Mouse (Mus musculus): ENCODE measurements at regions not wholly inside any gene's neighbourhood (a gene's known extent, or its start where the extent isn't known, plus 50 kb on each side); places are given as distances from the start of the nearest gene placed in this dataset.

DNA sequence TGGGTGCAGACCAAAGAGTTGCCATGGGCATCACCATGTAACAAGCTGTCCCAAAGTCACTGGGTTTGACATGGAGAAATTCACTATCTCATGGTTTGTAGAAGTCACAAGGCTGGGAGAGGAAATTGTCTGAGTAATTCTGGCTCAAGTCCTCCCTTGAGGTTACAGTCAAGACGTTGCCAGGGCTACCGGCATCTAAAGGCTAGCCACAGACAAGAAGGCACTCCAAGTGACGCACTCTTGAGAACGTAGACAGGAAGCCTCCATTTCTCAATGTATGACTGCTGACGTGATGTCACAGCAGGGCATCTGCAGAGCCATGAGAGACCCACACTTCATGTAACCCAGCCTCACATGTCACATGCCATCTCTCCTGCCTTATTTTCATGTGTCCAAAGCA lies 59.2 kb upstream of the Nectin1 start:
- no peak for TF ChIP-seq POLR2A (IDR thresholded peaks at IDR 0.05; ENCODE audit: borderline replicate concordance, insufficient read depth, low read length)
- TF ChIP-seq CTCF (IDR thresholded peaks at IDR 0.05; ENCODE audit: borderline replicate concordance, insufficient read depth, low read depth, low read length) = no peak

Measured in cerebellum, adult 2 months (tissue).